Mouse (Mus musculus): ENCODE measurements at regions not wholly inside any gene's neighbourhood (a gene's known extent, or its start where the extent isn't known, plus 50 kb on each side); places are given as distances from the start of the nearest gene placed in this dataset.
A peak's percentile ranks its signal among the peaks of the same experiment; 100 is the strongest.

DNA sequence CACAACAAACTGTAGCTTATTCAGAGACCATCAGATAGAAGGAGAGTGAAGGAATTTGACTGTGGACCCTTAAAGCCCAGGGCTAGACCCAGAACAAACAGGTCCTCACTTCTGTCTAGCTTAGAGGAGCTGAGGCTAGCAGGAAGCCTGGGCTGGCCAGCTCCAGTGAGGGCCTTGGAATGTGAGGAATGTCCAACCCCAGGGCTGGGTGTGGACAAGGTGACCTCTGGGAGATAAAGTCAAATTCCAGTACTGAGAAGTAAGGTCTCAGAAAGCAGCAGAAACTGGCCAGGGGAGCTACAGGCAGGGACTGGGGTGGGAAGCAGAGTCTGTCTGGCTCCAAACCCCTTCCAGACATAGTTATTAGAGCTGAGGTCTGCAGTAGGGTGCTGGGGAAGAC is 51.0 kb upstream of the Ssbp3 start:
- Histone ChIP-seq H3K9me3 (replicated peaks) (no peaks in the 10 kb centered on the region), H3K27me3 (ENCODE audit: low read depth, poor library complexity, severe bottlenecking) (no peaks in the 10 kb centered on the region), H3K4me3 (no peak overlapping the region), H3K27ac (peak overlapping the region; percentile 96), H3K36me3 (no peaks in the 10 kb centered on the region), H3K4me1 (peaks cover 90% of the 10 kb centered on the region)
- DNase-seq (ENCODE audit: low spot score) = no peak

DNA sequence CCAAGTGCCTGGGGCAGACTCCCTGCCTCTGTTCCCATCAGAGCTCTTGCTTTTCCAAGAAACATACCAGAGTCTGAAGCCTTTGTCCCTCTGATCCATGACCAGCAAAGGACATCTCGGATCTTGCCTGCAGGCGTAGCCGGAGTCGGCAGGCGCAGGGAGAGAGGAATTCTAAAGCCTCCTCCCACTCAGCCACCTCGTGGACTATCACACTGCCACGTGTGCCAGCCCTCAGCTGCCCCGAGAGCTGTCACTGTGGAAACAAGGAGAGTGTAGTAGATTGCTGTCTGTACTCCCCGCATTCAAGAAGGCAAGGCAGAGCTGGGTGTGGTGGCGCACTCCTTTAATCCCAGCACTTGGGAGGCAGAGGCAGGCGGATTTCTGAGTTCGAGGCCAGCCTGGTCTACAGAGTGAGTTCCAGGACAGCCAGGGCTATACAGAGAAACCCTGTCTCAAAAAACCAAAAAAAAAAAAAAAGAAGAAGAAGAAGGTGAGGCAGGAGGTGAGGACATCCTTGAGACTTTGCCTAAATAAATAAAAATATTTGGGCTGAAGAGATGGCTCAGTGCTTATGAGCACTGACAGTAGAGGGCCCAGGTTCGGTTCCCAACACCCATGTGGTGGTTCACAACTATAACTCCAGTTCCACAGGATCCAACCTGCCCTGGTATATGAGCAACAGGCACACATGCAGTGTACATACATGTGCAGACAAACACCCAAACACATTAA is 52.0 kb upstream of the Ssbp3 start:
- 82% methylated on average over 13 of the region's 13 CpGs for WGBS
- H3K27me3 ChIP-seq (ENCODE audit: low read depth, poor library complexity, severe bottlenecking) = no peaks in the 10 kb centered on the region
- peak overlapping the region; percentile 96 for H3K27ac ChIP-seq
- H3K36me3 ChIP-seq = no peaks in the 10 kb centered on the region
- peaks cover 90% of the 10 kb centered on the region for H3K4me1 ChIP-seq
- no peaks in the 10 kb centered on the region for H3K9me3 ChIP-seq (replicated peaks)
- DNase-seq (ENCODE audit: low spot score) = no peak
- H3K4me3 ChIP-seq = no peak overlapping the region

DNA sequence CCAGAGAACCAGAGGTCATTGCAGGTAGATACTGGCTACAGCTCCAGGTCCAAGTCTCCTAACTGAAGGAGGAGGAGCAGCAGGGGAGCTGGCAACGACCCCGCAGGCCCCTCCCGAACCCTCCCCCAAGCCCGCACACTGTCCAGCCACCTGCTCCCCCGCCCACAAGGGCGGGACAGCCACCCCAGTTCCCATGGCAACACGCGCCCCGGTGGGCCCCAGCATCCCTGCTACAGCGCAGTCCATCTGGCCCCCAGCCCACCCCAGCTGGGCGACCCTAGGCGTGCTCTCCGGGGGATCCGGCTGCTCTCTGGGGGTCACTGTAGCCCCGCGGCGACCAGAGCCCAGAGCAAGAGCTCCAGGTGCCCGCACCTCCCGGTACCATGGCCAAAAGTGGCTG is 51.0 kb upstream of the Acot11 start:
- Histone ChIP-seq H3K4me3 (peak overlapping the region; percentile 40), H3K27me3 (ENCODE audit: low read depth, poor library complexity, severe bottlenecking) (no peaks in the 10 kb centered on the region), H3K4me1 (peaks cover 72% of the 10 kb centered on the region), H3K27ac (peak overlapping the region; percentile 89), H3K9me3 (replicated peaks) (no peaks in the 10 kb centered on the region), H3K36me3 (no peaks in the 10 kb centered on the region)
- 7% methylated on average over 19 of the region's 19 CpGs for WGBS
- DNase-seq (ENCODE audit: low spot score) = peak; percentile 54

DNA sequence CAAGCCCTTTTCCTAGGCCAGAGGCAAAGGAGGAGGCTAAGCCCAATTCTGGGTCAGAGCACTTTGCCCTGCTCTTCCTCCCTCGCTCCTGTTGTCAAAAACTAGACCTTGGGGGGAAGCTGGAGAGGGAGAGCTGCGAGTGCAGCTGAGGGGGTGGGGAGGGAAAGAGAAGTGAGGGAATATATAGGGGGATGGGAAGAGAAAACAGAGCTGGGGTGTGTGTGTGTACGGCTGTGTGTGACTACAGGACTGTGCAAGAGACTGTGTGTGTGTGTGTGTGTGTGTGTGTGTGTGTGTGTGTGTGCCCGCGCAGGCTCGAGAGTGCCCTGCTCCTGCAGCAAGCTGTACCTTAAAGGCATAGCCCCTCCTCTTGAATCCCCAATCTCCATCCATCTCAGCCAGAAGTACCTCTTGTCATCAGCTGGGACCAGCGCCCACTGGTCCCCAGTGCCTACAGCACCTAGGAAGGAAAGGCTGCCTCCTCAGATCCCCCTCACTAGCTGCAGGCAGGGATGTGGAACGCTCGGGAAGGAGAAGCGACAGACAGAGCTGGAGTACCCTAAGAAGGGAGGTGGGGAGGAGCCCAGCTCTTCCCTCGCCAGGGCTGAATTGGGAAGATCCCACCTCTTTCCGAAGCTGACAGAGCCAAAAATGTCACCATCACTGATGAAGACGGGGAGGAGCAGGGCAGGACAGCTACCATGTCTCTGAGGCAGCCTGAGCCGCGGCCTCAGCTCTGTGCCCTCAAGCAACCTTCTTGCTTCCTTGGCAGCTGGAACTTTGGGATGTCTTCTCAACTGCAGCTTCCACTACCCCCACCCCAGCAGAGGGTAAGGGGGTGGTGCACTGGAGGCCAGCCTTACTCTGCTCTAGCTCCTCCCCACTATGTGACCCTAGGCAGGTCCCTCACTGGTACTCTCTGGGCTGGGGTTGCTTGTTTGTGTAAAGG is 49.8 kb upstream of the Acot11 start:
- Histone ChIP-seq H3K4me3 (peak overlapping the region; percentile 40), H3K9me3 (replicated peaks) (no peaks in the 10 kb centered on the region), H3K27me3 (ENCODE audit: low read depth, poor library complexity, severe bottlenecking) (no peaks in the 10 kb centered on the region), H3K4me1 (peaks cover 60% of the 10 kb centered on the region), H3K27ac (peak overlapping the region; percentile 89), H3K36me3 (no peaks in the 10 kb centered on the region)
- DNase-seq (ENCODE audit: low spot score) = peak; percentile 73
- 4% methylated on average over 15 of the region's 15 CpGs for WGBS
